In genomic region chr11:19714211-19714610, GRCm38 (mm10) we compare ENCODE assay signal across 11 mouse cellular contexts.
DNase-seq lines count a peak whose midpoint lies in the region; ATAC-seq and TF ChIP-seq lines count a peak whose summit lies in the region.
"Had no signal": no experiment of that assay in that cellular context is flagged by ENCODE, and none has a peak within 500 bp of the region (broad histone marks: within the 10 kb centered on the region; RNA-seq: fewer than 3 reads in every experiment).

No protein-coding gene starts in this region.

- no peak for ATAC-seq in heart, embryonic 12.5 days (ENCODE audit: insufficient number of reproducible peaks, low FRiP score)
- peak; percentile 62; the same call in 1 of the 2 replicates for ATAC-seq in embryonic facial prominence, embryonic 14.5 days (ENCODE audit: low read depth)

- TF ChIP-seq CTCF in layer of hippocampus, adult 2 months (conservative IDR thresholded peaks at IDR 0.05): peak; percentile 61

- H3K9me3 ChIP-seq in heart, embryonic 12.5 days (replicated peaks): no peaks in the 10 kb centered on the region
- no peaks in the 10 kb centered on the region for H3K9me3 ChIP-seq in ES-E14 (ENCODE audit: control insufficient read depth, insufficient read depth, low read depth, low read length)
- H3K9me3 ChIP-seq in embryonic facial prominence, embryonic 14.5 days (ENCODE audit: control insufficient read depth, low read length): no peaks in the 10 kb centered on the region
- H3K9me3 ChIP-seq: liver, embryonic 13.5 days had no signal

- in situ Hi-C loops in ES-E14 (cut with MboI; ENCODE audit: low sequenced_read_pairs in 2 of 2, unreplicated experiment in 2 of 2): no loop called here

- no peak overlapping the region for H3K4me3 ChIP-seq in heart, embryonic 12.5 days
- H3K4me3 ChIP-seq in layer of hippocampus, adult 2 months: no peak overlapping the region
- no peak overlapping the region for H3K4me3 ChIP-seq in ES-E14 (ENCODE audit: insufficient read depth in 1 of 2, low read depth in 1 of 2, low read length in 2 of 2, poor library complexity in 1 of 2, severe bottlenecking in 1 of 2)
- H3K4me3 ChIP-seq in embryonic facial prominence, embryonic 14.5 days (ENCODE audit: low read depth, low read length): no peak overlapping the region
- H3K4me3 ChIP-seq: liver, embryonic 13.5 days had no signal

- no peaks in the 10 kb centered on the region for H3K36me3 ChIP-seq in heart, embryonic 12.5 days
- no peaks in the 10 kb centered on the region for H3K36me3 ChIP-seq in ES-E14 (ENCODE audit: control insufficient read depth, insufficient read depth, low read length, poor library complexity, severe bottlenecking)
- no peaks in the 10 kb centered on the region for H3K36me3 ChIP-seq in embryonic facial prominence, embryonic 14.5 days (ENCODE audit: control insufficient read depth, insufficient read depth, low read length)
- H3K36me3 ChIP-seq: liver, embryonic 13.5 days had no signal

- peaks cover 8% of the 10 kb centered on the region; the same call in 1 of the 2 replicates for H3K4me1 ChIP-seq in heart, embryonic 12.5 days (replicated peaks)
- peaks cover 0 to 2% of the 10 kb centered on the region in 2 experiments; a peak in 1 of 4 replicates for H3K4me1 ChIP-seq in ES-E14 (ENCODE audit: control insufficient read depth in 2 of 2, insufficient read depth in 2 of 2, low read length in 2 of 2, poor library complexity in 1 of 2)
- peaks cover 5% of the 10 kb centered on the region for H3K4me1 ChIP-seq in embryonic facial prominence, embryonic 14.5 days (ENCODE audit: control insufficient read depth, insufficient read depth, low read length)
- H3K4me1 ChIP-seq: liver, embryonic 13.5 days had no signal

- no peak overlapping the region for H3K9ac ChIP-seq in heart, embryonic 12.5 days
- H3K9ac ChIP-seq in ES-E14 (ENCODE audit: insufficient read depth, low read depth, low read length, poor library complexity, severe bottlenecking): no peak overlapping the region
- no peak overlapping the region for H3K9ac ChIP-seq in embryonic facial prominence, embryonic 14.5 days (ENCODE audit: low read depth, low read length)
- H3K9ac ChIP-seq: liver, embryonic 13.5 days had no signal

- peak overlapping the region; percentile 12; the same call in 1 of the 2 replicates for H3K4me2 ChIP-seq in heart, embryonic 12.5 days
- H3K4me2 ChIP-seq in embryonic facial prominence, embryonic 14.5 days (ENCODE audit: low read depth, low read length): peak overlapping the region; percentile 23; the same call in 1 of the 2 replicates
- H3K4me2 ChIP-seq: liver, embryonic 13.5 days had no signal

- DNase-seq in heart, adult 18-20 months: no peak
- no peak for DNase-seq in layer of hippocampus, adult 2 months (ENCODE audit: low spot score in 2 of 2)
- DNase-seq in layer of hippocampus, postnatal 36 days: no peak
- DNase-seq in ES-E14 (ENCODE audit: low read depth, low spot score): no peak
- DNase-seq in embryonic facial prominence, embryonic 14.5 days (ENCODE audit: low spot score): peak; percentile 67
- DNase-seq in natural killer cell, adult 2 months (ENCODE audit: low spot score in 2 of 2): no peak
- DNase-seq in thymus, postnatal 14 days: no peak
- DNase-seq: adrenal gland, postnatal 25 days; gastrocnemius, postnatal 36 days; liver, embryonic 13.5 days had no signal

- no peak overlapping the region for H3K27ac ChIP-seq in heart, embryonic 12.5 days (ENCODE audit: poor library complexity, severe bottlenecking)
- no peak overlapping the region for H3K27ac ChIP-seq in layer of hippocampus, adult 2 months
- H3K27ac ChIP-seq in ES-E14 (ENCODE audit: insufficient read depth, low read depth, low read length, poor library complexity, severe bottlenecking): no peak overlapping the region
- no peak overlapping the region for H3K27ac ChIP-seq in embryonic facial prominence, embryonic 14.5 days (replicated peaks; ENCODE audit: low read depth, low read length)

- H3K27me3 ChIP-seq in heart, embryonic 12.5 days (replicated peaks): no peaks in the 10 kb centered on the region
- H3K27me3 ChIP-seq in embryonic facial prominence, embryonic 14.5 days (replicated peaks; ENCODE audit: control insufficient read depth, insufficient read depth, low read length): no peaks in the 10 kb centered on the region
- H3K27me3 ChIP-seq: liver, embryonic 13.5 days had no signal

- WGBS in heart, embryonic 12.5 days: 26% methylated on average over 5 of the region's 5 CpGs
- 12% methylated on average over 5 of the region's 5 CpGs for WGBS in embryonic facial prominence, embryonic 14.5 days

TF ChIP-seq in ES-E14, 5 proteins besides CTCF, POLR2A, EP300 and RAD21:
- peak; percentile 64; the same call in 1 of the 2 replicates for TF ChIP-seq ZNF384 (IDR thresholded peaks at IDR 0.05; ENCODE audit: low read depth, low read length)
- TF ChIP-seq ZC3H11A (IDR thresholded peaks at IDR 0.05; ENCODE audit: borderline replicate concordance, low read depth, low read length): no peak
- TF ChIP-seq MAFK (IDR thresholded peaks at IDR 0.05; ENCODE audit: insufficient read depth, low read depth, low read length): no peak
- TF ChIP-seq CHD2 (IDR thresholded peaks at IDR 0.05; ENCODE audit: low read depth, low read length): no peak
- no peak for TF ChIP-seq HCFC1 (IDR thresholded peaks at IDR 0.05; ENCODE audit: borderline replicate concordance, insufficient read depth, low read length)
TF ChIP-seq in ES-E14: peak in this region for 1.
